Mouse (Mus musculus): ENCODE measurements around the gene Pbx1. TPM values are rescaled to one million over a fixed set of nuclear protein-coding genes. Genes with fewer than 3 reads are reported as not detected.

Pbx1 gene
- polyA plus RNA-seq, 1 experiment: 11.0 TPM

DNA sequence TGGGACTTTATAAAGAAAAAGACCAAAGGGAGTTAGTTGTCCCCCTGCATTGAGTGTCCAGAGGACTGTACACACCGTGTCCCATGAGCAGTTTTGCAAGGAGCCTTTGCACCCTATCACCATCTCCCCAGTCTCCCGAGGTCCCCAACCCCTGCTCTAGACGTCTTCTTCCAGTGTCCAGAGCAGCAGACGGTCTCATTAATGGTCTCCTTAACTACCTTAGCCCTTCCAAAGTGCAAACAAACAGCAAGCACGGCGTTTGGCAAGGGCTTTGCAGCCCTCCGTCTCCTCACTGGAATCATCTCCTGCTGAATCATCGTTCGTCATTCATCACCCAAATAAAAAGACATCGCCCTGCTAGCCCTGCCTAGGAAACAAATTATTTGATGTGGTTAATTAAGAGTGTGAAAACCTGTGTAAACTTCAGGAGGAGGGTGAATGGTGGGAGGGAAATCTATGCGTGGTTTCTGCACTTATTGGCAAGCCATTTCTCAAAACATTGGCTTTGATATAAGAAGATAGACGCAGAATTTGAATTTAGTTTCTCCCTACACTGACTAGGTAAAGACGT is 113.1 kb downstream of the Pbx1 start:
- Histone ChIP-seq H3K27me3 (ENCODE audit: control insufficient read depth, insufficient read depth, low read length) (no peaks in the 10 kb centered on the region), H3K36me3 (ENCODE audit: control insufficient read depth, insufficient read depth, low read length) (no peaks in the 10 kb centered on the region), H3K27ac (ENCODE audit: insufficient read depth, low read depth, low read length) (no peak overlapping the region), H3K4me1 (ENCODE audit: control insufficient read depth, insufficient read depth, insufficient read length, low read length) (no peaks in the 10 kb centered on the region), H3K4me3 (ENCODE audit: low read depth, low read length) (no peak overlapping the region)
- TF ChIP-seq POLR2A (IDR thresholded peaks at IDR 0.05; ENCODE audit: low read depth, low read length): no peak
- no peak for TF ChIP-seq CTCF (IDR thresholded peaks at IDR 0.05; ENCODE audit: extremely low read depth, insufficient read length, insufficient replicate concordance, low read depth, low read length)
- WGBS: 54% methylated on average over 13 of the region's 13 CpGs

DNA sequence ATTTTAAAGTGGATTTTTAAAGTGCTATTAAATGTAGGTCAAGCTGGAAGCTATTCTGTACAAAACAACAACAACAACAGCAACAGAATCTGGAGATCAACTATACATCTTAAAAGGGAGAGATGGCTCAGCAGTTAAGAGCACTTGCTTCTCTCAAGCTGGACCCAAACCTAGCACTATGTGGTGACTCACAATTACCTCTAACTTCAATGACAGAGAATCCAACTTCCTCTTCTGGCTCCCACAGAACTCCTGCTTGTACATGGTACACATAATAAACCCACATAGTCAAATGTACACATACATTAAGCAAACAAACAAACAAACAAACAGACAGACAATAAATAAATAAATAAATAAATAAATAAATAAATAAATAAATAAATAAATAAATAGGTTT is 118.3 kb downstream of the Pbx1 start:
- H3K4me1 ChIP-seq (ENCODE audit: control insufficient read depth, insufficient read depth, insufficient read length, low read length): no peaks in the 10 kb centered on the region
- H3K4me3 ChIP-seq (ENCODE audit: low read depth, low read length): no peak overlapping the region
- no peak overlapping the region for H3K27ac ChIP-seq (ENCODE audit: insufficient read depth, low read depth, low read length)
- H3K36me3 ChIP-seq (ENCODE audit: control insufficient read depth, insufficient read depth, low read length): no peaks in the 10 kb centered on the region
- TF ChIP-seq CTCF (IDR thresholded peaks at IDR 0.05; ENCODE audit: extremely low read depth, insufficient read length, insufficient replicate concordance, low read depth, low read length) (no peak), POLR2A (IDR thresholded peaks at IDR 0.05; ENCODE audit: low read depth, low read length) (no peak)
- H3K27me3 ChIP-seq (ENCODE audit: control insufficient read depth, insufficient read depth, low read length): no peaks in the 10 kb centered on the region

DNA sequence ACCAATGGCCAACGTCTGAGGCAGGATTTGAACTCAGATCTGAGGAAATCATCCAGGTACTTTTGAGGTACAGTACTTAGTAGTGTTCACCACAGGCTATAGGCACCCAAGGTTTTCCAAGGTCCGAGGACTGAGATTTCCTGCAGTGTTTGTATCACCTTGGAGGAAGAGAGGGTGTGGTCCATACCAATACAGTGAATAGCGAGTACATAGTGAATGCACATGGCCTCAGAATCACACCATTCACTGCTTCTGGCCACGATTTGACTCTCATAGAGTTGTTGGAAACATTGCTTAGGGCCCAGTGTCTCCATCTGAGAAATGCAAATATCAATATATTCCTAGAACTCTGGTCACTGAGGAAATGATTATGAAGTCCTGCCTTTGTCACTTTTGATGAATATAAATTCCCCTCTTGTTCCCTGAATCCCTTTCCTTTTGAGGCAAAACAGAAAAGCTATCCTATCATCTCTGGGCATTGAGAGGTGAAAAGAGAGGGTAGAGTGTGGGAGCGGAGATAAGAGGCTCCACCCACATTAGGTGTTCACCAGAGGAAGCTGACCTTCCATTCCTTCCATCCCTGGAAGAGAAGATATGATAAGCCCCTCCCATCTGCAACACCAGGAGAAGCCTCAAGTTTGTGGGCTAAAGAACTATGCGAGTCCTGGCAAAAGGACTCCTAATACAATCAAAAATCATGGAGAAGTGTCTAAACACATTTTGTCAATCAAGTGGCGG is 119.2 kb downstream of the Pbx1 start:
- no peaks in the 10 kb centered on the region for H3K27me3 ChIP-seq (ENCODE audit: control insufficient read depth, insufficient read depth, low read length)
- no peak overlapping the region for H3K4me3 ChIP-seq (ENCODE audit: low read depth, low read length)
- WGBS: 74% methylated on average over 7 of the region's 7 CpGs
- no peak overlapping the region for H3K27ac ChIP-seq (ENCODE audit: insufficient read depth, low read depth, low read length)
- no peaks in the 10 kb centered on the region for H3K4me1 ChIP-seq (ENCODE audit: control insufficient read depth, insufficient read depth, insufficient read length, low read length)
- no peaks in the 10 kb centered on the region for H3K36me3 ChIP-seq (ENCODE audit: control insufficient read depth, insufficient read depth, low read length)
- TF ChIP-seq POLR2A (IDR thresholded peaks at IDR 0.05; ENCODE audit: low read depth, low read length) (no peak), CTCF (IDR thresholded peaks at IDR 0.05; ENCODE audit: extremely low read depth, insufficient read length, insufficient replicate concordance, low read depth, low read length) (no peak)

GRCm38 (mm10) chr1:168309101-168309521 is 123.0 kb downstream of the Pbx1 start:
- WGBS: 70% methylated on average over 8 of the region's 8 CpGs
- TF ChIP-seq POLR2A (IDR thresholded peaks at IDR 0.05; ENCODE audit: low read depth, low read length): no peak
- TF ChIP-seq CTCF (IDR thresholded peaks at IDR 0.05; ENCODE audit: extremely low read depth, insufficient read length, insufficient replicate concordance, low read depth, low read length): no peak

GRCm38 (mm10) chr1:168307275-168308182 is 124.5 kb downstream of the Pbx1 start:
- TF ChIP-seq POLR2A (IDR thresholded peaks at IDR 0.05; ENCODE audit: low read depth, low read length): no peak
- no peak for TF ChIP-seq CTCF (IDR thresholded peaks at IDR 0.05; ENCODE audit: extremely low read depth, insufficient read length, insufficient replicate concordance, low read depth, low read length)
- Histone ChIP-seq H3K36me3 (ENCODE audit: control insufficient read depth, insufficient read depth, low read length) (no peaks in the 10 kb centered on the region), H3K27me3 (ENCODE audit: control insufficient read depth, insufficient read depth, low read length) (no peaks in the 10 kb centered on the region), H3K4me1 (ENCODE audit: control insufficient read depth, insufficient read depth, insufficient read length, low read length) (no peaks in the 10 kb centered on the region), H3K27ac (ENCODE audit: insufficient read depth, low read depth, low read length) (no peak overlapping the region), H3K4me3 (ENCODE audit: low read depth, low read length) (no peak overlapping the region)
- 52% methylated on average over 14 of the region's 14 CpGs for whole genome bisulfite sequencing

More at GRCm38 (mm10) chr1:168309101-168309521, 123.0 kb downstream of the Pbx1 start:
- Histone ChIP-seq H3K36me3 (ENCODE audit: control insufficient read depth, insufficient read depth, low read length) (no peaks in the 10 kb centered on the region), H3K4me3 (ENCODE audit: low read depth, low read length) (no peak overlapping the region), H3K27me3 (ENCODE audit: control insufficient read depth, insufficient read depth, low read length) (no peaks in the 10 kb centered on the region), H3K27ac (ENCODE audit: insufficient read depth, low read depth, low read length) (no peak overlapping the region), H3K4me1 (ENCODE audit: control insufficient read depth, insufficient read depth, insufficient read length, low read length) (no peaks in the 10 kb centered on the region)

DNA sequence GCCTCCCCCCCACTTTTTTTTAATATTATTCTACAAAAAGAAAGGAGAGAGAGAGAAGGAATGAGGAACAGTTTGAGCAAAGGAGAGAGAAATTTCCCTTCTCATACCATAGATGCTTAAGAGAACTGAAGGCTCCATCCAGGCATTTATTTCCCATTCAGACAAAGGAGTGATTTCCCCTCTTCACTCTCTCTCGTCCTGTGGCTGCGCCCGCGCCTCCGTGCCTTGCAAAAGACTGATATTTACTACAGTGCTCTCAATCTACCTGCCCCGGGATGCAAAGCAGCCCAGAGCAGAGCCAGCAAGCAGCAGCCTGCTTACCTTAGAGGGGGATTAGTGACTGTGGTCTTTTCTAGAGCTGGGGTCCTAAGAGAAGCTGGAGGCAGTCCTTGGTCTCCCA is 131.6 kb downstream of the Pbx1 start:
- Histone ChIP-seq H3K36me3 (ENCODE audit: control insufficient read depth, insufficient read depth, low read length) (no peaks in the 10 kb centered on the region), H3K4me1 (ENCODE audit: control insufficient read depth, insufficient read depth, insufficient read length, low read length) (no peaks in the 10 kb centered on the region), H3K4me3 (ENCODE audit: low read depth, low read length) (no peak overlapping the region), H3K27me3 (ENCODE audit: control insufficient read depth, insufficient read depth, low read length) (no peaks in the 10 kb centered on the region), H3K27ac (ENCODE audit: insufficient read depth, low read depth, low read length) (no peak overlapping the region)
- TF ChIP-seq CTCF (IDR thresholded peaks at IDR 0.05; ENCODE audit: extremely low read depth, insufficient read length, insufficient replicate concordance, low read depth, low read length) (no peak), POLR2A (IDR thresholded peaks at IDR 0.05; ENCODE audit: low read depth, low read length) (no peak)
- WGBS: 90% methylated on average over 6 of the region's 6 CpGs

GRCm38 (mm10) chr1:168299928-168300365 is 132.1 kb downstream of the Pbx1 start:
- WGBS: 87% methylated on average over 12 of the region's 12 CpGs

More at GRCm38 (mm10) chr1:168299928-168300365, 132.1 kb downstream of the Pbx1 start:
- Histone ChIP-seq H3K27me3 (ENCODE audit: control insufficient read depth, insufficient read depth, low read length) (no peaks in the 10 kb centered on the region), H3K36me3 (ENCODE audit: control insufficient read depth, insufficient read depth, low read length) (no peaks in the 10 kb centered on the region), H3K4me1 (ENCODE audit: control insufficient read depth, insufficient read depth, insufficient read length, low read length) (no peaks in the 10 kb centered on the region), H3K4me3 (ENCODE audit: low read depth, low read length) (no peak overlapping the region), H3K27ac (ENCODE audit: insufficient read depth, low read depth, low read length) (no peak overlapping the region)
- TF ChIP-seq CTCF (IDR thresholded peaks at IDR 0.05; ENCODE audit: extremely low read depth, insufficient read length, insufficient replicate concordance, low read depth, low read length): no peak
- no peak for TF ChIP-seq POLR2A (IDR thresholded peaks at IDR 0.05; ENCODE audit: low read depth, low read length)

Data from small intestine, adult 2 months (tissue).